Mouse (Mus musculus): Measurements from ENCODE around the gene Arhgef7. TPM values are rescaled to one million over a fixed set of nuclear protein-coding genes. Genes with fewer than 3 reads are reported as not detected.

Gene Arhgef7
- polyA plus RNA-seq, 1 experiment from 2014 or later = 82.1 TPM

GRCm38 (mm10) chr8:11808047-11808446 lies 80.5 kb downstream of the Arhgef7 start:
- Histone ChIP-seq H3K4me2 (no peak overlapping the region), H3K36me3 (replicated peaks) (peaks cover 94% of the 10 kb centered on the region), H3K9ac (no peak overlapping the region), H3K27ac (no peak overlapping the region), H3K27me3 (no peaks in the 10 kb centered on the region), H3K4me3 (replicated peaks) (no peak overlapping the region), H3K9me3 (no peaks in the 10 kb centered on the region), H3K4me1 (no peaks in the 10 kb centered on the region)
- 95% methylated on average over 5 of the region's 5 CpGs for WGBS
- ATAC-seq (ENCODE audit: low FRiP score) = no peak

GRCm38 (mm10) chr8:11810426-11810825 lies 82.9 kb downstream of the Arhgef7 start:
- H3K27ac ChIP-seq = no peak overlapping the region
- ATAC-seq (ENCODE audit: low FRiP score) = no peak
- no peak overlapping the region for H3K4me2 ChIP-seq
- 91% methylated on average over 5 of the region's 5 CpGs for WGBS
- peaks cover 98% of the 10 kb centered on the region for H3K36me3 ChIP-seq (replicated peaks)
- H3K4me1 ChIP-seq = no peaks in the 10 kb centered on the region
- H3K9me3 ChIP-seq = no peaks in the 10 kb centered on the region
- H3K9ac ChIP-seq = no peak overlapping the region
- H3K4me3 ChIP-seq (replicated peaks) = no peak overlapping the region
- no peaks in the 10 kb centered on the region for H3K27me3 ChIP-seq

- peaks cover 97% of the 10 kb centered on the region for H3K36me3 ChIP-seq (replicated peaks)
- H3K27ac ChIP-seq = no peak overlapping the region
- H3K4me1 ChIP-seq = no peaks in the 10 kb centered on the region
- no peaks in the 10 kb centered on the region for H3K9me3 ChIP-seq
- no peaks in the 10 kb centered on the region for H3K27me3 ChIP-seq
- no peak overlapping the region for H3K4me2 ChIP-seq
- 94% methylated on average over 7 of the region's 7 CpGs for WGBS
- H3K9ac ChIP-seq = no peak overlapping the region
- ATAC-seq (ENCODE audit: low FRiP score) = no peak
- H3K4me3 ChIP-seq (replicated peaks) = no peak overlapping the region
Measured at GRCm38 (mm10) chr8:11813801-11814200, 86.3 kb downstream of the Arhgef7 start.

GRCm38 (mm10) chr8:11815206-11815605 lies 87.7 kb downstream of the Arhgef7 start:
- Histone ChIP-seq H3K9me3 (no peaks in the 10 kb centered on the region), H3K27me3 (no peaks in the 10 kb centered on the region), H3K27ac (no peak overlapping the region), H3K9ac (no peak overlapping the region), H3K4me3 (replicated peaks) (no peak overlapping the region), H3K36me3 (replicated peaks) (peaks cover 97% of the 10 kb centered on the region), H3K4me1 (no peaks in the 10 kb centered on the region), H3K4me2 (no peak overlapping the region)
- no peak for ATAC-seq (ENCODE audit: low FRiP score)
- 84% methylated on average over 7 of the region's 7 CpGs for WGBS

GRCm38 (mm10) chr8:11820136-11820535 lies 92.6 kb downstream of the Arhgef7 start:
- Histone ChIP-seq H3K9me3 (no peaks in the 10 kb centered on the region), H3K36me3 (replicated peaks) (peaks cover 93% of the 10 kb centered on the region), H3K9ac (no peak overlapping the region), H3K4me2 (no peak overlapping the region), H3K4me1 (no peaks in the 10 kb centered on the region), H3K4me3 (replicated peaks) (no peak overlapping the region), H3K27ac (no peak overlapping the region), H3K27me3 (no peaks in the 10 kb centered on the region)
- ATAC-seq (ENCODE audit: low FRiP score) = no peak
- 90% methylated on average over 5 of the region's 5 CpGs for WGBS

GRCm38 (mm10) chr8:11820568-11820967 lies 93.0 kb downstream of the Arhgef7 start:
- Histone ChIP-seq H3K27ac (no peak overlapping the region), H3K36me3 (replicated peaks) (peaks cover 93% of the 10 kb centered on the region), H3K4me1 (no peaks in the 10 kb centered on the region), H3K4me3 (replicated peaks) (no peak overlapping the region), H3K9me3 (no peaks in the 10 kb centered on the region), H3K27me3 (no peaks in the 10 kb centered on the region), H3K9ac (no peak overlapping the region), H3K4me2 (no peak overlapping the region)
- ATAC-seq (ENCODE audit: low FRiP score) = no peak
- WGBS = 88% methylated on average over 5 of the region's 5 CpGs

- WGBS = 95% methylated on average over 14 of the region's 14 CpGs
- ATAC-seq (ENCODE audit: low FRiP score) = no peak
- Histone ChIP-seq H3K27ac (no peak overlapping the region), H3K9me3 (no peaks in the 10 kb centered on the region), H3K4me1 (no peaks in the 10 kb centered on the region), H3K36me3 (replicated peaks) (peaks cover 94% of the 10 kb centered on the region), H3K9ac (no peak overlapping the region), H3K4me3 (replicated peaks) (no peak overlapping the region), H3K4me2 (no peak overlapping the region), H3K27me3 (no peaks in the 10 kb centered on the region)
Measured at GRCm38 (mm10) chr8:11821451-11822206, 94.1 kb downstream of the Arhgef7 start.

GRCm38 (mm10) chr8:11822550-11823060 lies 95.1 kb downstream of the Arhgef7 start:
- H3K4me1 ChIP-seq = no peaks in the 10 kb centered on the region
- H3K36me3 ChIP-seq (replicated peaks) = peaks cover 89% of the 10 kb centered on the region
- no peak overlapping the region for H3K4me3 ChIP-seq (replicated peaks)
- no peak overlapping the region for H3K4me2 ChIP-seq
- H3K9me3 ChIP-seq = no peaks in the 10 kb centered on the region
- no peak for ATAC-seq (ENCODE audit: low FRiP score)
- WGBS = 87% methylated on average over 9 of the region's 9 CpGs
- H3K27ac ChIP-seq = no peak overlapping the region
- no peaks in the 10 kb centered on the region for H3K27me3 ChIP-seq
- no peak overlapping the region for H3K9ac ChIP-seq

GRCm38 (mm10) chr8:11825756-11826155 lies 98.2 kb downstream of the Arhgef7 start:
- 75% methylated on average over 3 of the region's 3 CpGs for WGBS
- no peak for ATAC-seq (ENCODE audit: low FRiP score)
- peaks cover 71% of the 10 kb centered on the region for H3K36me3 ChIP-seq (replicated peaks)

GRCm38 (mm10) chr8:11827312-11827711 lies 99.8 kb downstream of the Arhgef7 start:
- no peak overlapping the region for H3K4me2 ChIP-seq
- no peak overlapping the region for H3K27ac ChIP-seq
- H3K9me3 ChIP-seq = no peaks in the 10 kb centered on the region
- H3K9ac ChIP-seq = no peak overlapping the region
- peaks cover 20% of the 10 kb centered on the region for H3K4me1 ChIP-seq
- peaks cover 69% of the 10 kb centered on the region for H3K36me3 ChIP-seq (replicated peaks)
- no peak overlapping the region for H3K4me3 ChIP-seq (replicated peaks)
- no peak for ATAC-seq (ENCODE audit: low FRiP score)
- 82% methylated on average over 3 of the region's 3 CpGs for WGBS
- H3K27me3 ChIP-seq = no peaks in the 10 kb centered on the region

More at GRCm38 (mm10) chr8:11825756-11826155, 98.2 kb downstream of the Arhgef7 start:
- H3K27ac ChIP-seq = no peak overlapping the region
- H3K9me3 ChIP-seq = no peaks in the 10 kb centered on the region
- no peak overlapping the region for H3K9ac ChIP-seq
- peaks cover 15% of the 10 kb centered on the region for H3K4me1 ChIP-seq
- no peaks in the 10 kb centered on the region for H3K27me3 ChIP-seq
- no peak overlapping the region for H3K4me2 ChIP-seq
- H3K4me3 ChIP-seq (replicated peaks) = no peak overlapping the region

GRCm38 (mm10) chr8:11830214-11831046 lies 102.9 kb downstream of the Arhgef7 start:
- no peak overlapping the region for H3K9ac ChIP-seq

GRCm38 (mm10) chr8:11831174-11831573 lies 103.7 kb downstream of the Arhgef7 start:
- no peak overlapping the region for H3K9ac ChIP-seq
- H3K27me3 ChIP-seq = no peaks in the 10 kb centered on the region
- ATAC-seq (ENCODE audit: low FRiP score) = no peak
- H3K4me2 ChIP-seq = no peak overlapping the region
- peak overlapping the region; percentile 64 for H3K27ac ChIP-seq
- 88% methylated on average over 10 of the region's 10 CpGs for WGBS
- no peak overlapping the region for H3K4me3 ChIP-seq (replicated peaks)
- H3K4me1 ChIP-seq = peaks cover 20% of the 10 kb centered on the region
- no peaks in the 10 kb centered on the region for H3K9me3 ChIP-seq
- H3K36me3 ChIP-seq (replicated peaks) = peaks cover 71% of the 10 kb centered on the region

More at GRCm38 (mm10) chr8:11830214-11831046, 102.9 kb downstream of the Arhgef7 start:
- H3K4me1 ChIP-seq = peaks cover 20% of the 10 kb centered on the region
- H3K4me2 ChIP-seq = no peak overlapping the region
- H3K27me3 ChIP-seq = no peaks in the 10 kb centered on the region
- WGBS = 56% methylated on average over 16 of the region's 16 CpGs
- H3K4me3 ChIP-seq (replicated peaks) = no peak overlapping the region
- ATAC-seq (ENCODE audit: low FRiP score) = peak; percentile 75
- H3K27ac ChIP-seq = peak overlapping the region; percentile 64
- H3K36me3 ChIP-seq (replicated peaks) = peaks cover 72% of the 10 kb centered on the region
- H3K9me3 ChIP-seq = no peaks in the 10 kb centered on the region
